Mouse (Mus musculus) layer of hippocampus, adult 2 months (tissue): ENCODE results near the gene Gm20219. TPM values are rescaled to one million over a fixed set of nuclear protein-coding genes. Genes with fewer than 3 reads are reported as not detected.

Source experiments
- DNase-seq, 2 experiments: peaks; one replicate each; pipeline ENCODE4 v3.0.0; 2022; ENCODE audit warnings: low spot score in 2 of 2
- H3K27ac ChIP-seq: fragments of 200-600 bp; 2 replicates; pipeline ENCODE4 v1.8.1; 2022
- H3K4me3 ChIP-seq: fragments of 200-600 bp; 2 replicates; pipeline ENCODE4 v1.8.1; 2022; ENCODE audit warnings: mild to moderate bottlenecking
- CTCF ChIP-seq: fragments of 200-600 bp; conservative IDR thresholded peaks from 2 replicates; pipeline ENCODE4 v1.8.1; 2022; ENCODE audit warnings: antibody characterized with exemption, mild to moderate bottlenecking, moderate library complexity
- total RNA-seq, 2 experiments: library from RNA; stranded (reverse); gene quantifications; 2 replicates each; pipeline ENCODE4 v1.2.3; 2021

Gene Gm20219
- total RNA-seq, 2 experiments from 2014 or later = 3.5 to 5.1 TPM

DNA sequence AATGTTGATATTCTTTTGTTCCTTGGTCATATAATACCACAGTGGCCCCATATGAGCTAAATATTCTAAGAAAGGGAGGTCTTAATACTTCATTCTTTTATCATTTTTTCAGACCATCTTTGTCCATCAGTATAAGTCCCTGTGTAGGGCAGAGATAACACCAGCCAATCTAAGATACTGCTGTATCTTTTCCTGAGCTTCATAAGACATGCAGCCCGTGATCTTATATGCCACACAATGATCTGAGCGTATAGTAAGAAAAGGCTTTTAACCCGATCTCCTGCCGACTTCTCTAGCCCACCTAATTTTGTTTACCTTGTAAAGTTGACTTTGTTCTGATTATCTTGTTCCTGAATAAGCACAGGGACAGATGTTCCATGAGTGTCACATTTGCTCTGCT lies 29.2 kb downstream of the Gm20219 start:
- H3K4me3 ChIP-seq = no peak overlapping the region
- TF ChIP-seq CTCF = no peak
- peak in 1 of 2 experiments; percentile 4 for DNase-seq
- no peak overlapping the region for H3K27ac ChIP-seq

GRCm38 (mm10) chr17:56522744-56523143 lies 31.4 kb downstream of the Gm20219 start:
- DNase-seq = peak in 1 of 2 experiments; percentile 13
- no peak for TF ChIP-seq CTCF
- Histone ChIP-seq H3K27ac (no peak overlapping the region), H3K4me3 (no peak overlapping the region)

DNA sequence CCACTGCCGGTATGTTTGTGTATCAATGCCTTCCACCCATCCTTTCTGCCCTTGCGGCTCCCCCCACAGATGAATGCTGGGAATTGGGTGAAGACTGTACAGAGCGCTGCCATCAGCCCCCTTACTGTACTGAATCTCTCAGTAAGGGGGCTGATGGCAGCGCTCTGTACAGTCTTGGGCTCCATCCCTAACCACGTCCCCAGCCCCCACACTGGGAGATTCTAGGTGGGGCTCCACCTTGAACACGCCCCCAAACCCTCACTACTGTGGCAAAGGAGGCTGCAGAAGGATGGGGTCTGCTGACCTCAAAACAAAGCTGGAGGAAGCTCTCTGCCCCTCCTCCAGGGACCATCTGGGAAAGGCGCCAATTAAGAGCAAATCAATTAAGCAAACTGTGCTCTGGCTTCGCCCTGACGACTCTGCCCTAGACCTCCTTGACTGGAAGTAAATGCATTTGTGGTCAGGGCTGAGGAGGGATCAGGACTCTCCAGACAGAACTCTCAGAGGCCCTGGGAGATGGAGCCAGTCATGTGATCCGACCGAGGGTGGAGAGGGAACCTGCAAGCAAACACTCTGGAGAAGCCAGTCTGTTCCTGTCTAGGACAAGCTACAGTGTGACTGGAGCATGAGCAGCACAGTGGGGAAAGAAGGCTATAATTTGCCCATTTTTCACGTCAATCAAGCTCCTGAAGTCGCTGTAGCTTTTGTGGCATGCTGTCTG lies 38.3 kb downstream of the Gm20219 start:
- Histone ChIP-seq H3K4me3 (no peak overlapping the region), H3K27ac (peak overlapping the region; percentile 48; the same call in 1 of the 2 replicates)
- no peak for TF ChIP-seq CTCF
- DNase-seq = peak in 1 of 2 experiments; percentile 19

DNA sequence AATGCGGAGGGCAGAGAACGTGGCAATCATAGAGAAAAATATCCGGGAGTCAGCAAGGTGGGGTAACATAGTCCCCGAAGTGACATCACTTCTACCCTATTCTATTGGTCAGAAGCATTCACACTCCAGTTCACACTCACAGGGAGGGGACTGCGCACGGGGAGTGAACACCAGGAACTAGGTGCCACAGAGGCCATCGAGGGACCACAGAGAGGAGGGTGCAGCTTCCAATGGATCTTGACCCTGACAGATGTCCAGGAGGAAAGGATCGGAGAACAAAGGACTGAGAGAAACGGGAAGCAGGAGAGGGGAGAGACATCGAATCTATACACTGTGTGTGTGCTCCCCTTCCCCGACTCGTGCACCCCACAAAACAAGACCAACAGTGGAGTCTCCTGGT lies 39.3 kb downstream of the Gm20219 start:
- no peak overlapping the region for H3K27ac ChIP-seq
- DNase-seq = peak in 1 of 2 experiments; percentile 7
- no peak for TF ChIP-seq CTCF
- no peak overlapping the region for H3K4me3 ChIP-seq

DNA sequence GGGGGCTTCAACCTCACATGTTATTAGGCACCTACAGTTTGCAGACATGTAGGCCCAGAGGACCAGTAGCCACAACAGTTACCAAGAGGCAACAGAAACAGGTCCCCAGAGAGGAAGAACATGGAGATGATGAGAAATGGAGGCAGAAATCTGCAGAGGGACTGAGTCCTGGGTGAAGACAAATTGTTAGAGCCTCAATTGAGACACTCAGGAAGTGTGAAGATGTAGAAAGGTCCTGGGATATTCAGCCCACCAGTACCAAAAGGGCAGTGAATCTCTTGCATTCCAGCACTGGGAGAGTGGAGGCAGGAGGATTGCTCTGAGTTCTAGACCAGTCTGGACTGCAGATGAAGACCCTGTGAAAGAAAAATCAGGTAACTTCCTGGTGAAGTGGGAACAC lies 39.9 kb downstream of the Gm20219 start:
- Histone ChIP-seq H3K27ac (no peak overlapping the region), H3K4me3 (no peak overlapping the region)
- DNase-seq = peak in 1 of 2 experiments; percentile 3
- TF ChIP-seq CTCF = no peak

DNA sequence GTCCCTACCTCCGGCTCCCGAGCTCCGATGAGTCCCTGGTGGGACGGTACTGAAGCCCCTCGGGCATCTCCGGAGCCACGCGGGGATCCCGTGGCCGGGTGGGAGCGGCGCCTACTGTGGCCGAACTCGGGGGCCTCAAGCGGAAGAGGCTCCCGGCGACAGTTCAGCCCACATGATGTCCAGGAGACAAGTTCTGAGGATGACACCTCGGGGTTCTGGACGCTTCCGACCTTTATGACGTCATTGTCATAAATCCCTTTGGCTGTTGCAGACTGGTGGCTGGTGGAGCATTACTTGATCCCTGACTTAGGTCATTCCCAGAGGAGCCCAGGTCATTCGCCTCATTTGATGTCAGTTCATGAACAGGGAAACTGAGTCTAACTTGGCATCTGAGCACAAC lies 41.9 kb downstream of the Gm20219 start, which contains the start of gene Znrf4:
Gene Znrf4 (minus strand): TSS at position 122 of the 400 bp plus-strand sequence.
- no peak within 1 kb of the TSS for H3K4me3 ChIP-seq
- H3K27ac ChIP-seq = 0 out of 2 replicates have a peak within 1 kb of the TSS, but pooled peaks have one; percentile 14
- DNase-seq = no peak
- TF ChIP-seq CTCF = no peak

DNA sequence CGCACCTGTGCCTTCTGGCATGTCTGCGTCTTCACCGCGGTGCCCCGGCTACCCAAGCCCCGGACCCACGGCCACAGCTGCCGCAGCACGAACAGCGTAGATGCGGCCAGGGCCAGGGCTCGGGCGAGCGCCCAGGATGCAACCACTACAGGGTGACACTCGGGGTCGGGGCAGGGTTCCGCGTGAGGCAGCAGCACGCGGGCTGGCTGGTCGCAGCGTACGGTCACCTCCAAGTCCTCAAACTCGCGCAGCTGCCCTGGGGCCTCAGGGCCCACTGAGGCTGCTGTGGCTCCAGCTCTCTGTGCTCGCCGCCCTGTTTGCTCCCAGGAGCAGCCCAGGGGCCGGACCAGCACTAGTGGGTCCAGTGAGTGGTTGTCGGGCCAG lies 42.5 kb downstream of the Gm20219 start:
- H3K27ac ChIP-seq = no peak overlapping the region

DNA sequence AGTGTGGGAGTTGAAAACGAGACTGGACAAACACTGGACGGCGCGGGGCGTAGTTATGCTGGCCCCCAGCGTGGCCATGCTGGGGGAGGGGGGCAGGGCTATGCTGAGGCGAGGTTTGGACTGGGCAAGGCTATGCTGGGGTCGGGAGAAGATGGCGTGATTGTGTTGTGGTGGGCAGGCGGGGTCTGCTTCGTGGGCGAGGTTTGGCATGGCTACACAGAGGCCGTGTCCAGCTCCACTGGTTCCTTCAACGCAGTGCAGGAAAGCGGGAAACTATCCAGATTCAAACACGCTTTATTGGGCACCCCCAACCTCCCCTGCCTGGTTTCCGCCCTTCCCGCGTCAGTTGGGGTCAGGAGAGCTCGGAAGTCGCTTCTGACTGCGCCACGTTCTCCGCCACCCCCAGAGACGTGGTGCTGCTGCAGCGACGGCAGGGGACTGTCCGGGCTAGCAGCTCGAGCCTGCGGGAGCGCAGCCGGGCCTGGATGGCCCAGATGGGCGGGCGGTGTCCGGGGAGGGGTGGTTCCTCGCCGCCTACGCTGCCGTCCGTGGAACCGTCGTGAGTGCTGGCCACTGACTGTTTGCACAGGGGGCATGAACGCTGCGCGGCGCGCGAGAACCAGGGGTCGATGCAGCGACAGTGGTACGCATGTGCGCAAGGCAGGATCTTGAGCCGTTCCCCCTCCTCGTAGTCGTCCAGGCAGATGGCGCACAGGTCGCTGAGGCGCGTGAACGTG lies 43.0 kb downstream of the Gm20219 start:
- no peak for TF ChIP-seq CTCF
- peak; percentile 3 to 9 for DNase-seq
- Histone ChIP-seq H3K27ac (0 out of 2 replicates have a peak overlapping the region, but pooled peaks have one; percentile 14), H3K4me3 (no peak overlapping the region)

More for the DNA sequence above, 42.5 kb downstream of the Gm20219 start:
- no peak overlapping the region for H3K4me3 ChIP-seq
- no peak for TF ChIP-seq CTCF
- peak in 1 of 2 experiments; percentile 8 for DNase-seq

- Histone ChIP-seq H3K27ac (peak overlapping the region; percentile 78), H3K4me3 (no peak overlapping the region; the same call in 1 of the 2 replicates)
- no peak for TF ChIP-seq CTCF
- DNase-seq = peak in 1 of 2 experiments; percentile 71
Measured at GRCm38 (mm10) chr17:56510473-56510969, 43.7 kb downstream of the Gm20219 start.

GRCm38 (mm10) chr17:56509707-56510472 lies 44.3 kb downstream of the Gm20219 start:
- Histone ChIP-seq H3K4me3 (no peak overlapping the region; the same call in 1 of the 2 replicates), H3K27ac (peak overlapping the region; percentile 98)
- DNase-seq = peak; percentile 47 to 53
- no peak for TF ChIP-seq CTCF

DNA sequence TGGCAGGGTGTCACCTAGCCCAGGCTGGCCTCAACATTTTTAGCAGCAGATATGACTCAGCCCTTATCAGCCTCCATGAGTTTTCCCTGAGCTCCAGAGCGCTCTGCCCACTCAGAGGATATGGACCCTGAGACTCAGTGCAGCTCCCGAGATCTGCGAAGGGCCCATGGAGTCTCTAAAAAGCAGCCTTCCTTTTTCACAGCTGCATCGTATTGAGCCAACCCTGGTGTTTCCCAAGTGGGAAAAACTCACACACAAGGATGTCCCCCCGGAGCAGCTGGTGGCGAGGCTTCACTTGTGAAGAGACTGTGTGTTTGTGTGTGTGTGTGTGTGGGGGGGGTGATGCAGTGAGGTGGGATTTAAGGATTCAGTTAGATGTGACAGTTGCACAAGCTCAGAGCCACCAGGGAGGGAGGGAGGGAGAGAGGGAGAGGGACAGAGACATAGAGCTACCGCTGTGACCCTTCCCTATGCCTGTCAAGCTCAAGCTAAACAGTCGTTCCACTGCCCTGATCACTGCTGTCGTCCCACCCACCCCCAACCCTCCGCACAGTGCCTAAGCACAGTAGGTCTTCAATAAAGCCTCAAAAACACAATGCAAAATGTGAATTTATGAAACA lies 45.1 kb downstream of the Gm20219 start:
- TF ChIP-seq CTCF = no peak
- peak in 1 of 2 experiments; percentile 7 for DNase-seq
- H3K27ac ChIP-seq = peak overlapping the region; percentile 98
- H3K4me3 ChIP-seq = no peak overlapping the region
